12 mouse cellular contexts compared by ENCODE assay signal in the genomic region with DNA sequence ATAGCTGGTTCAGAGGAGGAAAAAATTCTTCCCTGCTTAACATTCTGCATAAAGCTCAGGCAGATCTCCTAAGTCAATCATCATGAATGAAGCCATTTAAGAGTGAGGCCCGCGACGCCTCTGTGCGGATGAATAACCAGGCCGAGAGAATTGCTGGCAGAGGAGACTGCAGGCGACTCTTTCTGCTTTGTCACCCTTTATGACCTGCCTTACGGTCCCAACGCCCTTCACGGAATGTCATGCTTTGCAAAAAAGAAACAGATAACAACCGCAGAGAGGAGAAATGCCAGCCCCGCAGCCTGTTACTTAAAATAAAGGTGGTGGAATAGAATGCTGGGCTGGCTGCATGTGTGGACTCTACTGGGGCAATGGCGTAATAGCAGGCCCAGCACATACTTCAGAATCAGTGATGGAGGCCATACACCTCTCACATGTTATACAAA.
A peak's percentile ranks its signal among the peaks of the same experiment; 100 is the strongest.
DNase-seq lines count a peak whose midpoint lies in the region; ATAC-seq lines count a peak whose summit lies in the region.
"Had no signal": no experiment of that assay in that cellular context is flagged by ENCODE, and none has a peak within 500 bp of the region (broad histone marks: within the 10 kb centered on the region; RNA-seq: fewer than 3 reads in every experiment).

No protein-coding gene starts in this region.

- H3K27me3 ChIP-seq in forebrain, embryonic 12.5 days: no peaks in the 10 kb centered on the region
- H3K27me3 ChIP-seq in forebrain, embryonic 16.5 days (replicated peaks; ENCODE audit: control insufficient read depth, insufficient read depth, low read length): no peaks in the 10 kb centered on the region
- no peaks in the 10 kb centered on the region for H3K27me3 ChIP-seq in heart, embryonic 15.5 days
- no peaks in the 10 kb centered on the region for H3K27me3 ChIP-seq in midbrain, embryonic 12.5 days
- H3K27me3 ChIP-seq: Patski had no signal

- no peaks in the 10 kb centered on the region for H3K36me3 ChIP-seq in forebrain, embryonic 12.5 days (replicated peaks)
- no peaks in the 10 kb centered on the region for H3K36me3 ChIP-seq in forebrain, embryonic 16.5 days (ENCODE audit: control insufficient read depth, insufficient read depth)
- no peaks in the 10 kb centered on the region for H3K36me3 ChIP-seq in heart, embryonic 15.5 days
- no peaks in the 10 kb centered on the region for H3K36me3 ChIP-seq in midbrain, embryonic 12.5 days

- no peak overlapping the region for H3K4me3 ChIP-seq in forebrain, embryonic 12.5 days (replicated peaks)
- no peak overlapping the region for H3K4me3 ChIP-seq in forebrain, embryonic 16.5 days (replicated peaks; ENCODE audit: low read length)
- no peak overlapping the region for H3K4me3 ChIP-seq in heart, embryonic 15.5 days
- H3K4me3 ChIP-seq in midbrain, embryonic 12.5 days: no peak overlapping the region

- ATAC-seq in forebrain, embryonic 12.5 days (ENCODE audit: low FRiP score): 0 out of 2 replicates have a peak, but pooled peaks have one; percentile 44
- ATAC-seq in forebrain, embryonic 16.5 days: no peak
- no peak for ATAC-seq in heart, embryonic 15.5 days (replicated peaks; ENCODE audit: insufficient number of reproducible peaks, insufficient read depth, low FRiP score, low read depth)
- 0 out of 2 replicates have a peak, but pooled peaks have one; percentile 38 for ATAC-seq in midbrain, embryonic 12.5 days (ENCODE audit: low FRiP score, low read depth)
- ATAC-seq in CD4-positive, CD25-positive, alpha-beta regulatory T cell, adult 4 months: no peak
- ATAC-seq: Patski had no signal

- H3K9ac ChIP-seq in forebrain, embryonic 12.5 days: no peak overlapping the region
- H3K9ac ChIP-seq in forebrain, embryonic 16.5 days (replicated peaks; ENCODE audit: low read depth, low read length): no peak overlapping the region
- H3K9ac ChIP-seq in heart, embryonic 15.5 days: no peak overlapping the region
- no peak overlapping the region for H3K9ac ChIP-seq in midbrain, embryonic 12.5 days (replicated peaks)
- H3K9ac ChIP-seq: lung, embryonic 14.5 days had no signal

- no peak overlapping the region for H3K4me2 ChIP-seq in forebrain, embryonic 12.5 days
- H3K4me2 ChIP-seq in forebrain, embryonic 16.5 days (ENCODE audit: low read length): no peak overlapping the region
- H3K4me2 ChIP-seq in heart, embryonic 15.5 days: no peak overlapping the region
- no peak overlapping the region for H3K4me2 ChIP-seq in midbrain, embryonic 12.5 days (replicated peaks)
- H3K4me2 ChIP-seq: lung, embryonic 14.5 days had no signal

- WGBS in forebrain, embryonic 12.5 days: 56% methylated on average over 12 of the region's 12 CpGs
- WGBS in forebrain, embryonic 16.5 days: 29% methylated on average over 12 of the region's 12 CpGs
- WGBS in heart, embryonic 15.5 days: 38% methylated on average over 12 of the region's 12 CpGs
- WGBS in midbrain, embryonic 12.5 days: 48% methylated on average over 12 of the region's 12 CpGs

- H3K27ac ChIP-seq in forebrain, embryonic 12.5 days: no peak overlapping the region
- no peak overlapping the region for H3K27ac ChIP-seq in forebrain, embryonic 16.5 days (ENCODE audit: low read length)
- peak overlapping the region; percentile 38 for H3K27ac ChIP-seq in heart, embryonic 15.5 days
- no peak overlapping the region for H3K27ac ChIP-seq in midbrain, embryonic 12.5 days (replicated peaks)

- peak; percentile 19 for DNase-seq in brain, adult 2 months (ENCODE audit: low read depth, low spot score)
- no peak for DNase-seq in adrenal gland, postnatal 10 days
- no peak for DNase-seq in adrenal gland, postnatal 4 days (ENCODE audit: low spot score in 2 of 2)
- DNase-seq: adrenal gland, postnatal 14 days; lung, embryonic 14.5 days; right cerebral cortex, postnatal 25 days had no signal

- H3K4me1 ChIP-seq in forebrain, embryonic 12.5 days: peaks cover 3% of the 10 kb centered on the region; the same call in 1 of the 2 replicates
- peaks cover 4% of the 10 kb centered on the region; the same call in 1 of the 2 replicates for H3K4me1 ChIP-seq in forebrain, embryonic 16.5 days (replicated peaks; ENCODE audit: control insufficient read depth, insufficient read depth, low read length)
- peaks cover 4% of the 10 kb centered on the region for H3K4me1 ChIP-seq in heart, embryonic 15.5 days (replicated peaks)
- peaks cover 9% of the 10 kb centered on the region; the same call in 1 of the 2 replicates for H3K4me1 ChIP-seq in midbrain, embryonic 12.5 days

- H3K9me3 ChIP-seq in forebrain, embryonic 12.5 days: no peaks in the 10 kb centered on the region
- H3K9me3 ChIP-seq in forebrain, embryonic 16.5 days (ENCODE audit: control insufficient read depth, low read length): no peaks in the 10 kb centered on the region
- no peaks in the 10 kb centered on the region for H3K9me3 ChIP-seq in heart, embryonic 15.5 days (replicated peaks)
- H3K9me3 ChIP-seq in midbrain, embryonic 12.5 days: no peaks in the 10 kb centered on the region

Comparison
In these comparisons a context has a peak if more than half of its experiments do, and no peak if none do; other contexts are left out.
1. ATAC-seq: peak in forebrain, embryonic 12.5 days (single experiment) and midbrain, embryonic 12.5 days (single experiment); none in forebrain, embryonic 16.5 days (single experiment), heart, embryonic 15.5 days (single experiment) and CD4-positive, CD25-positive, alpha-beta regulatory T cell, adult 4 months (single experiment).